Mouse (Mus musculus): Measurements from ENCODE around the gene Spp2.

The Spp2 gene

GRCm38 (mm10) chr1:88433096-88433883, 26.5 kb downstream of the Spp2 start:
- in situ Hi-C loops (cut with MboI), result loop anchor here (25.0 kb wide), 1 partner anchor 279 kb away; the partner anchor contains the start of gene Arl4c

GRCm38 (mm10) chr1:88434057-88434456, 27.3 kb downstream of the Spp2 start:
- in situ Hi-C loops (cut with MboI), result loop anchor here (25.0 kb wide), 1 partner anchor 278 kb away; the partner anchor contains the start of gene Arl4c

- in situ Hi-C loops (cut with MboI), result loop anchor here (25.0 kb wide), 1 partner anchor 275 kb away; the partner anchor contains the start of gene Arl4c
These were observed 30.7 kb downstream of the Spp2 start for GRCm38 (mm10) chr1:88437206-88438126.

GRCm38 (mm10) chr1:88443383-88443782, 36.6 kb downstream of the Spp2 start:
- in situ Hi-C loops (cut with MboI), result loop anchor here (25.0 kb wide), 1 partner anchor 269 kb away; the partner anchor contains the start of gene Arl4c

GRCm38 (mm10) chr1:88445400-88445799, 38.6 kb downstream of the Spp2 start:
- in situ Hi-C loops (cut with MboI), result loop anchor here (25.0 kb wide), 1 partner anchor 267 kb away; the partner anchor contains the start of gene Arl4c

GRCm38 (mm10) chr1:88446270-88447030, 39.7 kb downstream of the Spp2 start:
- in situ Hi-C loops (cut with MboI), result loop anchor here (25.0 kb wide), 1 partner anchor 266 kb away; the partner anchor contains the start of gene Arl4c

GRCm38 (mm10) chr1:88447483-88447882, 40.7 kb downstream of the Spp2 start:
- in situ Hi-C loops (cut with MboI), result loop anchor here (25.0 kb wide), 1 partner anchor 265 kb away; the partner anchor contains the start of gene Arl4c

GRCm38 (mm10) chr1:88448094-88448493, 41.3 kb downstream of the Spp2 start:
- in situ Hi-C loops (cut with MboI), result loop anchor here (25.0 kb wide), 1 partner anchor 264 kb away; the partner anchor contains the start of gene Arl4c

GRCm38 (mm10) chr1:88449741-88450140, 43.0 kb downstream of the Spp2 start:
- in situ Hi-C loops (cut with MboI), result loop anchor here (25.0 kb wide), 1 partner anchor 263 kb away; the partner anchor contains the start of gene Arl4c

GRCm38 (mm10) chr1:88450668-88451067, 43.9 kb downstream of the Spp2 start:
- in situ Hi-C loops (cut with MboI), result no loop called here

GRCm38 (mm10) chr1:88452198-88452597, 45.4 kb downstream of the Spp2 start:
- in situ Hi-C loops (cut with MboI), result no loop called here

GRCm38 (mm10) chr1:88454703-88455102, 47.9 kb downstream of the Spp2 start:
- in situ Hi-C loops (cut with MboI), result no loop called here

- in situ Hi-C loops (cut with MboI), result no loop called here
These were observed 49.0 kb downstream of the Spp2 start for GRCm38 (mm10) chr1:88455761-88456160.

GRCm38 (mm10) chr1:88456451-88457072, 49.8 kb downstream of the Spp2 start:
- in situ Hi-C loops (cut with MboI), result no loop called here

- in situ Hi-C loops (cut with MboI), result no loop called here
These were observed 52.4 kb downstream of the Spp2 start for GRCm38 (mm10) chr1:88459196-88459595.

GRCm38 (mm10) chr1:88459655-88460054, 52.9 kb downstream of the Spp2 start:
- in situ Hi-C loops (cut with MboI), result no loop called here

GRCm38 (mm10) chr1:88461096-88461495, 54.3 kb downstream of the Spp2 start:
- in situ Hi-C loops (cut with MboI), result no loop called here

GRCm38 (mm10) chr1:88462484-88462883, 55.7 kb downstream of the Spp2 start:
- in situ Hi-C loops (cut with MboI), result no loop called here

GRCm38 (mm10) chr1:88463241-88463640, 56.5 kb downstream of the Spp2 start:
- in situ Hi-C loops (cut with MboI), result no loop called here

GRCm38 (mm10) chr1:88464109-88464905, 57.5 kb downstream of the Spp2 start:
- in situ Hi-C loops (cut with MboI), result no loop called here
